Mouse (Mus musculus): ENCODE results near the gene Rdh9.
"Not testable (repeated sequence)": the region's sequence is repeated elsewhere in the genome, so short reads cannot be mapped to it uniquely, and the experiment has no call there.

The Rdh9 gene

DNA sequence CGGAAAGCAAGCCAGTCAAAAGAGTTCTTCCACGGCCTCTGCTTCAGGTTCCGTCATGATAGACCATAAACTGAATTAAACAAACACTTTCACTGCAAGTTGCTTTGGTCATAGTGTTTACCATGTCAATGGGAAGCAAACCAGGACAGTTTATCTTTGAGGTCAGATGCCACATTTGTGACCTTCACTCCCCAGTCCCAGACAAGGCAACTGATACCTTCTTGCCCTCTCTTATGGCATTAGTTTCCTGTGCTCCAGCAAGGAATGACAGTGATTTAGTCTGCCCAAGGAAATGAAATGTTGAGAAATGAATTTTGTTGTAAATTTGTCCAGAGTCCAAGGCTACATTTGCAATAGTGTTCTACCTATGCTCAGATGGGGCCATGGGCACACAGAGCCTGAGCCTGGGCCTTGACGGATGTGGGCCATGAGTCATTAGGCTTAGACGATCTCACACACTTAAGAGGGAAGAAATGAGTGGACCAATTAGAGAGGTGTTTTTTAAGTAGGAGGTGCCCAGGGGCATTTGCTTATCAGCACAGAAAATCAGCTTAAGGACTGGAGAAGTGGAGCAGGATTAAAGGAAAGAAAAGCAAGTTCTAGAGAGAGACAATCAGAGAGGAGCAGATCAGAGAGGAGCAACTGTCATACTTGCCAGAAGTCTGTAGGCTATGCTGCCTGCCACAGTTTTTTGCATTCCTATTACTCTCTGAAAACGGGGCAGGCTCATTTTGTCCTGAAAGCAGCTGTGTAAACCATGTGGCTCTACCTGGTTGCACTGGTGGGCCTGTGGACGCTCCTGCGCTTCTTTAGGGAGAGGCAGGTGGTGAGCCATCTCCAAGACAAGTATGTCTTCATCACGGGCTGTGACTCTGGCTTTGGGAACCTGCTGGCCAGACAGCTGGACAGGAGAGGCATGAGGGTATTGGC is 16.7 kb upstream of the Rdh9 start, which contains the start of the genes Rdh1 and Rdh16f1:
TSS of gene Rdh1 (plus strand) at position 541 of the 930 bp plus-strand sequence.
TSS of gene Rdh16f1 (plus strand) at position 607 of the 930 bp plus-strand sequence.
- DNase-seq, result no peak

DNA sequence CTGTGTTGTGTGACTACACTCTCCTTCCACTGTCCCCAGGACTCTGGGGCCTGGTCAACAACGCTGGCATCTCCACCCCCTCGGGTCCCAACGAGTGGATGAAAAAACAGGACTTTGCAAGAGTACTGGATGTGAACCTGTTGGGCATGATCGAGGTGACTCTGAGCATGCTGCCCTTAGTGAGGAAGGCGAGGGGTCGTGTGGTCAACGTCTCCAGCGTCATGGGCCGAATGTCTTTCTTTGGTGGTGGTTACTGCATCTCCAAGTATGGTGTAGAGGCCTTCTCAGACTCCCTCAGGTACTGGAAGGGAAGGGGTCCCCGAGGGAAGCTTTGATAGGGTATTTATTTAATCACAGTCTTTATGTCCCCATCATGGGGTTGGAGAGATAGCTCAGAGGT is 13.3 kb upstream of the Rdh9 start:
- not testable (repeated sequence) for DNase-seq

DNA sequence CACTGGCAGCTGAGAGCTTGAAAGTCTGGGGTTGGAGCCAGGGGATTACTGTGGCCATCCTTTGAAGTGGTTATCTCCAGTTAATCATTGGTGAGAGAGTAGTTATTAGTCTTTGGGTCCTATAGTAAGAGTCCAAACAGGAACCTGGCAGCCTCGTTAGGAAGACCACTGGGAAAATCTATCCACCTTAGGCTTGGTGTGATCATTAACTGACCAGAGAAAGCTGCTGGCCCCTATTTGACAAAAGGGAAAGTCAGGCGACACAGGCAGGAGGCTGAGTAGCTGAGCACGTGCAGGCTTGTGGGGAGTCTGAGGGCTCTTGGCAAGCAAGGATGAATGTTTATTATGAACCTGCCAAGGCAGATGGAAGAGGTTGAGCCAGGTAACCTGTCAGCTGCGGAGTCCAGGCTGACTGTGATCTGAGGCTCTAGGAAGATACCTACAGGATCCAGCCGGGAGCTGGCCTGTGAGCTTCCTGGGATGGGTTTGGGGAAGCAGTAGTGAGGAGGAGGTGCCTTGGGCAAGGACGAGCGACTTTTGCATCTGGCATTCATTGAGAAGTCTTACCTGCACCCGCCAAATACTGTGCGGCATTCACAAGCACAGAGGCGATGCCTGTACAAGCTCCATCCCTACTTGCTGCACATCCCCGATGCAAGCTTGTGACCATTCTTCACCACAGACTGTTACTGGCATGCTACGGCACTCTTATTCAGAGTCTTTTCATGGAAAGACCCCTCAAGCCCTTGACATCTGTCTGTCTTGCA is 12.1 kb upstream of the Rdh9 start:
- peak; percentile 68 to 84 for DNase-seq

DNA sequence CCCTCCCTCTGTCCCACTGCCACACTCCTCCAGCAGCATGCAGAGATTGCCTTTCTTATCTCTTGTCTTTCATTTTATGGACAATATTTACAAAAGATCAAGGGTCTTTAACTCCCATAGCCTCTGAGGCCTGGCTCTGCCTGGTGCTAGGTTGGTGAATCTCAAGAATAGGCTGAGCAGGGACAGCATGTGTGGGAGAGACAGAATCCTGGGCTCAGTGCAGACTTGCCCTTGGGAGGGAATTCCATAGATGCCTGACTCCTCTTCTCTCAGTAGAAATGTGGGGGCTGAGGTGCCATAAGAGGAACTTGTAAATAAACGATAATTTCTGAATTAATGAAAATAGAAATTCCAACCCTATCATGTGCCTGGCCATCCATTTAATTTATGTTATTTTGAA is 9.6 kb upstream of the Rdh9 start:
- DNase-seq, result no peak

DNA sequence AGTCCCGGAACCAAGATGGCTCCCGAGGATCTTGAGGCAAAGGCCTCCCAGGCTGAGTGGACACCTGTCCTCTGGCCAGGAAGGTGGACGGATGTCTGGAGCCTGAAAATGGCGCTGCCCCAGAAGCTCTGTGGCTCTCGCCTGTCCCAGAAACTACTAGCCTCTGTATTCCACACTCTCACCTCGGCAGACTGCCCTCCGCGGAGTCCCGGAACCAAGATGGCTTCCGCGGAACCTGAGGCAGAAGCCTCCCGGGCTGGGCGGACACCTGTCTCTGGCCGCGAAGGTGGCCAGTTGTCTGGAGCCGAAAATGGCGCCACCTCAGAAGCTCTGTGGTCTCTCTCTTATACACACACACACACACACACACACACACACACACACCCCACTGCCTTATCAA is 6.1 kb downstream of the Rdh9 start:
- DNase-seq, result not testable (repeated sequence)

DNA sequence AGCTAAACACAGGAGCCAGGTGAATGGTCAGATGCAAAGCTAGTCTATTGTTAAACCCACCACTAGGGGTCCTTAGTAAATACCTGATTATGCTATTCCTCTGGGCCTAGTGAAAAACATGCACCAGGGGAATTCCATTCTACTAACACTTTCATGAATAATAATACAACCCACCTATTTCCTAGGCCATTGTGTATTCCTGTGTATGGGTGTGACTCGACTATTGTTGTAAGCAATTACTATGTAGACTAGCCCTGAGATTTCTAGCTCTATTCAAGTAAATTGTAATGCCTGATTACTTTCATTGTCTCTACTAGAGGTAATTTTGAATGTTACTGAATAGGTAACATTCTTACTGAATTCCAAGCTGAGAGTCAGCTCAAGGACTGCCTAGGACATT is 9.2 kb downstream of the Rdh9 start:
- not testable (repeated sequence) for DNase-seq

DNA sequence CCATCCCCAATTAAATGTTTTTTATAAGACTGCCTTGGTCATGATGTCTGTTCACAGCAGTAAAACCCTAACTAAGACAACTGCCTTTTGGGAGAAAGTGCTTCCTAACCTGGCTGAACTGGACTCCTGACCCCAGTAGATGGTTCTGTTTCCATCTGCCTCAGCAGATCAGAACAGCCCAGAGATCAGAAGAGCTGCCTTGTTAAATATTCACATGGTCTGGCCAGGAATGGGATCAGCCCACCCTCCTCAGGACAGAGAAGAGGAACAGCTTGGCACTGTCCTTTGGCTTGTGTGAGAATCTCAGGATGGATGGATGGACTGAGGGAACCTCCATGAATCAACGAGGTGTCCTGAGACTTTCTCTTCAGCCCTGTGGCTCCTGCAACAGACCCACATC is 23.1 kb downstream of the Rdh9 start:
- peak; percentile 77 to 83 for DNase-seq

DNA sequence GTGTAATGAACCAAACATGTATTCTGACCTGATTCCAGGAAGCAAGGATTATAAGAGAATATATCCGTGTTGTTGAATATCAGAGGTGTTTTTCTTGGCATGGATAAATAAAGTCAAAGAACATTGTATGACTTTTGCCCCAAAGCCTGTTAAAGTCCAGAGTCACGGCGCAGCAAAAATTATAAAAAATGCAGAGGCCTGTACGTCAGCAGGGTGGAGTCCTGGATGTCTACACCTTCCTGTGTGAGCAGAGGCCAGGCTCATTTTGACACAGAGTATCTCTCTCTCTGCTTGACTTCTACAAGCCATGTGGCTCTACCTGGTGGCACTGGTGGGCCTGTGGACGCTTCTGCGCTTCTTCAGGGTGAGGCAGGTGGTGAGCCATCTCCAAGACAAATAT is 24.7 kb downstream of the Rdh9 start, which contains the start of gene Rdh16:
TSS of gene Rdh16 (plus strand) at position 262 of the 400 bp plus-strand sequence.
- peak; percentile 75 to 78 for DNase-seq

DNA sequence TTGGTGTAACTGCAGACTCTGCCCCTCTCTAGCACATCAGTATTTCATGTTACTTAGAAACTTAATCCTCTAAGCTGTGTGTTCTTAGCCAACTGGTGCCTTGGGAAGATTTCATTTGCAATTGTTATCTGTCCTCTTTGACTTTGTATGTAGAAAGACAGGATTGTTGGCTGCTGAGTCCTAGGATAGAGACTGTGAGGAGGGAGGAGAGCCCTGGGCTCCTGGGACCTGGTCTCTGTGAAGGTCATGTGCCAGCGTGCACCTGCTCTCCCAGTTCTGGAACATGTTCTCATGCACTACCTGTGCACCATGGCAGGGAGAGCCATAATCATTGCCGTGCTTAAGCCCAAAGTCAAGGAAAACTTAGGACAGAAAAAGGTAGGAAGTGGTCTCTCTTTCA is 25.4 kb downstream of the Rdh9 start:
- DNase-seq, result peak in 1 of 2 experiments; percentile 31

DNA sequence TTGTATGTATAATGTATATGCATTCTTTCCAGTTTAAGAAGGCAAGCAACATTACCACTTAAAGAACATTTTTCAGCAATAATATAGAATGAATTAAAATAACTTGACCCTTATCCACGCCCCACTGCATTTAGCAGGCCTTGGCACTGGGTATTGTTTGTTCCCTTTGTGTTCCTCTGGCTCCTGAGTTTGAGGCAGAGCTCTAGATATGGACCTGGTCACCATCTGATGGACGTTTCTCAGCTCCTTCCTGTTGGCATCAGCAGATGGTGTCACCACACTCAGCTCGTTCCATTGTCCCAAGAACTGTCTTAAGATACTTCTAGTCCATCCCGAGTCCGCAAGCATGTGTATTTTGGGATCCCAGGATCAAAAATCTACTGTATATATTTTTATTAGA is 26.1 kb downstream of the Rdh9 start:
- DNase-seq, result no peak

DNA sequence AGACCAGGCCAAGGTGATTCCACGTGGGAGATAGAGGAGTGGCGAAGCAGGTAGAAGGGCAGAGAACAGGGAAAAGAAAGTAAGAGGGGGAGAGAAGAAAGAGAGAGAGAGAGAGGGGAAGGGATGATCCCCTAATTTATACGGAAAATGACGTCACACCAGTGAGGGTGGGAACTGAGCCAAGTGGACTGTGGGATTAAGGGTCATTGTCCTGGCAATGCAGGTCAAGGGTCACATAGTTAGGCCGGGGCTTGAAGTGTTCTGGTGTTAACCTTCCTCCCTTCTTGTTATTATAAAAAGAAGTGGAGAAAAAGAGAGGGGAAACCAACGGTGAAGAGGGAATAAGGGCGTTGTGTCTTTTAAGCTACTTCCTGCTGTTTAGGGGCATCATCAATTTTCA is 28.2 kb downstream of the Rdh9 start:
- peak; percentile 58 to 70 for DNase-seq

DNA sequence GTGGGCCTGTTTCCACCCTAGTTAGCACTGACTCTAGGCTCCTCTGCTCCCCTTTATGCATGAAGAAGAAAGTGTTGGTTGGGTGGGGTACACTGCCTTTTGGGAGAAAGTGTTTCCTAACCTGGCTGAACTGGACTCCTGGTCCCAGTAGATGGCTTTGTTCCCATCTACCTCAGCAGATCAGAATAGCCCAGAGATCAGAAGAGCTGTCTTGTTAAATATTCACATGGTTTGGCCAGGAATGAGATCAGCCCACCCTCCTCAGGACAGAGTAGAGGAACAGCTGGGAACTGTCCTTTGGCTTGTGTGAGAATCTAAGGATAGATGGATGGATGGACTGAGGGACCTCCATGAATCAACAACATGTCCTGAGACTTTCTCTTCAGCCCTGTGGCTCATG is 39.7 kb downstream of the Rdh9 start:
- peak; percentile 30 to 59 for DNase-seq

DNA sequence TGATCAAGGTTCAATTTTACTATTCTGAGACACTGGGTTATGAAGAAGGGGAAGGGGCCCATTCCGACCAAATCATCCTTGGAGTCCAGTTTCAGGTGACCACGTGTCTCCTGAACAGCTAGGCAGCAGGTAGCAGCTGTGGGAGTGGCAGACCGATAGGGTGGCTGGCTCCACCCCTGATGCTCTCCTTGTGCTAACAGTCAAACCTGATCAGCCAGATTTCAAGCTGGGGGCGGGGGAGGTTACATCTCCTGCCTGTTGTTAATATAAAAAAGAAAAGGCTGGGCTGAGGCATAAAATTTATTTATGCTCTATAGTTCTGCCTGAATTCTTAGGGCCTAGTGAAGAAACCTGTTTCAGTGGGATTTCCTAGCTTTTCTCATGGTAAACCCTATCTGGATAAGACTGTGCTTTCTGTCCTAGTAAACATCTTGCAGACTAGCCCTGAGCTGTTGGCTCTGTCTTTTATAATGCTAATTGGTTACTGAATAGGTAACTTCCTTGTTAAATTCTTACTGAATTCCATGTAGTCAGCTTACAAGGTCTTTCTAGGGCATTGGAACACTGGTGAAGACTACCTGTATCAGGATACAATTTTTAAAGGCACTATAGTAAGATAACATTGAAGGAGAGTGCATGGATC is 41.2 kb downstream of the Rdh9 start:
- DNase-seq, result peak; percentile 27 to 47

DNA sequence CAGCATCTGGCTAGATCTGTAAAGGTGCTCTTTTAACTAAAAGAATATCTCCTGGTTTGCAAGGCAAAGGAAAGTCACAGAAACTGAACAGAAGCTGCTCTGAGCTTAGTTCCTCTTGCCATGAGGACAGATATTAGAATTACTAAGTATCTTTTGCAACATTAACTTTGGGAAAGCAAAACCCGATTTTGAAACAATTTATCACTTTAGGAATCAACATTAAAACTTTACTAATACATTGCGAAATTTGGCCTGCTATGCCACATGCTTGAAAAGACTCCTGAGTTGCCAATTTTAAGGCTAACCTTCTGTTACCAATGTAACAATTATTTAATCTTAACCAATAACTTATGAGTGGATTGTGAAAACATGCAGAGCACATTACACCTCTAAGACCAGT is 45.6 kb downstream of the Rdh9 start:
- DNase-seq, result not testable (repeated sequence)

DNA sequence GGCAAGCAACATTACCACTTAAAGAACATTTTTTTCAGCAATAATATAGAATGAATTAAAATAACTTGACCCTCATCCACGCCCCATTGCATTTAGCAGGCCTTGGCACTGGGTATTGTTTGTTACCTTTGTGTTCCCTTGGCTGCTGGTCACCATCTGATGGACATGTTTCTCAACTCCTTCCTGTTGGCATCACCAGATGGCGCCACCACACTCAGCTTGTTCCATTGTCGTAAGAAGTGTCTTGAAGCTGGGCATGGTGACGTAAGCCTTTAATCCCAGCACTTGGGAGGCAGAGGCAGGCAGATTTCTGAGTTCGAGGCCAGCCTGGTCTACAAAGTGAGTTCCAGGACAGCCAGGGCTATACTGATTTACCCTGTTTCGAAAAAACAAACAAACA is 49.2 kb downstream of the Rdh9 start:
- peak in 1 of 2 experiments; percentile 35 for DNase-seq

DNA sequence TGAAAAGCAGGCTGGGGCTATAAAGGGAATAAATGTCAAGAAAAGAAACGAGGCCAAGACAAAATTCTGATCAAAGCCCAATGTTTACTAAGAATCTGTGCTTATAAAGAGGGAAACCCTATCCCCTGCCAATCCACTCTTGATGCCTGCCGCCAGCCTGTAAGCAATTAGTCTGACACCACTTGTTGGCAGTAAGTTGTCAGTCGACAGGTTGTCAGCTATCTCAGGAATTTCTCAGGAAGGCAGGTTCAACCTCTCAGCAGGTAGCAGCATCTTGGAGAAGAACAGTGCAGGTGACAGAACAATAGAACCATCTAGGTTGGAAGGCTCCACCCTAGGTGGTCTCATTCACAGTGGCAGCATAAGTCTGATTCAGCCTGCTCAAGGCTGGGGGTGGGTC is 52.9 kb downstream of the Rdh9 start:
- DNase-seq, result no peak

DNA sequence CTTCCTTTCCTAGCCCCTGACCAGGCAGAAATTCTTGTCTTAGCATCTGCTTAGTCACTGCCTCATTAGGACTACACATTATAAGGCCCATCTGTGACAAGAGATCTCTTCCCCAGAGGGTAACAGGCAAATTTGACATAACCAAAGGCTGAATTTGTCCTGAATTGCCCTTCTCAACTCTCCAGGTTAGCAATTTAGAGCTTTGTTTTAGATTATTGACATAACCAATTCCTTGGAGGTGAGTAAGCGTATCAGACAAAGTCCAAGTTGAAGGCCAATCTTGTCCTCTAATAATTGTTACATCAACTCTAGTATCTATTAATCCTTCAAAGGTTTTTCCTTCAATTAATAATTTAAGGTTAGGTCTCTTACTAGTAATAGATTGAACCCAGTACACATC is 58.0 kb downstream of the Rdh9 start:
- peak in 1 of 2 experiments; percentile 79 for DNase-seq

DNA sequence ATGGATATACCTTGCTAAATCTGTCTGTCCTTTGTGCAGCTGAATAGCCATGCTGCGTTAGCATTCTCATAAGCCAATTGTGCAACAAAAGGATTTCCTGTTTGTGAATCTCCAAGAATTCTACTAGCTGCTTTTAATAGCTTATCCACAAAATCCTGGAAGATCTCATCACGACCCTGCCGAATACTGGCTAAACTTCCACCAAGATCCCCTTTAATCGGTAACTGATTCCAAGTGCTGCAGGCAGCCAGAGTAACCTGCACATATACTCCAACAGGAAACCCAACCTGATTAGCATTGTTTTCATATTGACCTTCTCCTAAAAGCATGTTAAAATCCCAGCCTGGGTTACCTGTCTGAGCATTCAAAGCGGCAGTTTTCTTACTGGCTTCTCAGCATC is 59.1 kb downstream of the Rdh9 start:
- peak; percentile 70 to 89 for DNase-seq

DNA sequence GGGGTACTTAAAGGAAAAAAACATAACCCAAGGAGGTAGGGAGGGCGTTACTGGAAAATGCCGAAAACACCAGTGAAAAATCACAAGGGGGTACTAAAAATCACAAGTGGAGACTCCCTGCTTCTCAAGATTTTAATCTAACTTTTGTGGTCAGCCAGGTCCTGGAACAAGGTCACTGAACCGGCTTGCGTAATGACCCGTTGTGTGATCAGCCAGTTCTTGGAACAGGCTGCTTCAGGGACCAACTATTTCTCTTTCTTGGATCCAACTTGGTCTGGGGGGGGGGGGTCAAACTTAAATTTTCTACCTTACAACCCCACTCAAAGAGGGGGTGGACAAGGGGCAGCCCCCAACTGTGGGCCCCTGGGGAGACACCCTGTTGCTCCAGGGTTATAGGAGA is 61.6 kb downstream of the Rdh9 start:
- DNase-seq, result peak; percentile 62 to 68

DNA sequence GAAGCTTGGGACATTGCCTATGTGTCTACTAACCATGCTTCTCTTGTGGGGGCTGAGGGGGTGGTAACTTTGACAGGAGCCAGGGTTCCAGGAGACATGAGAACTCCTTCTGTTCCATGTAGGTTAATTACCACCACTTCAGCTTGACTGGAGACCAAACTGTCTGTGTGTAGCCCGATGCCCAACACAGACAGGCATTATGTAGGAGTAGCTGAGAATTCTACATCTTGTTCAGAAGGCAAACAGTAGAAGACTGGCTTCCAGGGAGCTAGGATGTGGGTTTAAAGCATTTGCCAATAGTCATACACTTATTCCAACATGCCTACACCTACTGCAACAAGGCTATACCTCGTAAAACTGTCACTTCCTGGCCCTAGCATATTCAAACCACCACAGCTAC is 62.4 kb downstream of the Rdh9 start:
- no peak for DNase-seq

DNA sequence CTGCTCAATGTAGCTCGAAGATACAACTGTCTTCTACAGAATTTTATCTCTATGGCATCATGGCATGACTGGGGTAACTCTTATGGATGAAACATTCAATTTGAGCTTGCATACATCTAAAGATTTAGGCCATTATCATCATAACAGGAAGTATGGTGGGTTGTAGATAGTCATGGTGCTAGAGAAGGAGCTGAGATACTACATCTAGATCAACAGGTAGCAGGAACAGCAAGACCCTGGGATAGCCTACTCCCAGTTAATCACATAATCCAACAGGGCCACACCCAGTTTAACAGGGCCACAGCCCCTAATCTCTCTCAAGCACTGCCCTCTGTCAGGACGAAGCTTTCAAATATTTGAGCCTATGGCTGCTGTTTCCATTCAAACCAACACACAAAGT is 64.6 kb downstream of the Rdh9 start:
- DNase-seq, result no peak
